Mouse (Mus musculus) WW6 (cell line): Measurements from ENCODE around the gene Rpsa.

Experiments
- DNase-seq: peaks from one replicate; pipeline ENCODE4 v3.0.0-alpha.2; 2013; ENCODE audit warnings: low read depth, low spot score

The Rpsa gene

GRCm38 (mm10) chr9:120113456-120113855 is 14.0 kb upstream of the Rpsa start:
- no peak for DNase-seq

- no peak for DNase-seq
Observed at GRCm38 (mm10) chr9:120114051-120114788, 13.3 kb upstream of the Rpsa start.

- no peak for DNase-seq
Observed at GRCm38 (mm10) chr9:120114789-120115151, 12.7 kb upstream of the Rpsa start.

GRCm38 (mm10) chr9:120115580-120115979 is 11.9 kb upstream of the Rpsa start:
- DNase-seq: no peak

GRCm38 (mm10) chr9:120116184-120116624 is 11.3 kb upstream of the Rpsa start:
- no peak for DNase-seq

- no peak for DNase-seq
Observed at GRCm38 (mm10) chr9:120118212-120118611, 9.3 kb upstream of the Rpsa start.

GRCm38 (mm10) chr9:120120503-120120902 is 7.0 kb upstream of the Rpsa start:
- DNase-seq: no peak

- DNase-seq: no peak
Observed at GRCm38 (mm10) chr9:120126868-120127267, 621 bp upstream of the Rpsa start.

- DNase-seq: no peak
Observed at GRCm38 (mm10) chr9:120129276-120129675, 1.8 kb downstream of the Rpsa start.

GRCm38 (mm10) chr9:120131784-120132288 is 4.3 kb downstream of the Rpsa start:
- DNase-seq: no peak

- no peak for DNase-seq
Observed at GRCm38 (mm10) chr9:120132980-120133754, 5.7 kb downstream of the Rpsa start.

GRCm38 (mm10) chr9:120133755-120134475 is 6.4 kb downstream of the Rpsa start:
- DNase-seq: no peak

- DNase-seq: no peak
Observed at GRCm38 (mm10) chr9:120134529-120135160, 7.2 kb downstream of the Rpsa start.

GRCm38 (mm10) chr9:120135454-120135853 is 8.0 kb downstream of the Rpsa start:
- DNase-seq: no peak

- no peak for DNase-seq
Observed at GRCm38 (mm10) chr9:120140652-120141051, 13.2 kb downstream of the Rpsa start.

GRCm38 (mm10) chr9:120144474-120144873 is 17.0 kb downstream of the Rpsa start:
- no peak for DNase-seq

- DNase-seq: no peak
Observed at GRCm38 (mm10) chr9:120149222-120149828, 21.8 kb downstream of the Rpsa start, which contains the start of gene Mobp. Gene Mobp, plus strand, starts transcription at chr9:120149707.

GRCm38 (mm10) chr9:120151152-120151551 is 23.7 kb downstream of the Rpsa start:
- no peak for DNase-seq

GRCm38 (mm10) chr9:120151906-120152399 is 24.5 kb downstream of the Rpsa start:
- DNase-seq: no peak

- DNase-seq: no peak
Observed at GRCm38 (mm10) chr9:120158047-120158446, 30.6 kb downstream of the Rpsa start.

GRCm38 (mm10) chr9:120163862-120164261 is 36.4 kb downstream of the Rpsa start:
- no peak for DNase-seq
